Mouse (Mus musculus) liver, adult 2 months (tissue): ENCODE data around the gene Cnp.

Source experiments
- CTCF ChIP-seq: fragments of 200-500 bp; IDR thresholded peaks from 2 replicates; pipeline ENCODE4 v1.5.1; 2011; ENCODE audit warnings: low read depth, low read length, control low read depth
- POLR2A ChIP-seq: fragments of 200-500 bp; IDR thresholded peaks from 2 replicates; pipeline ENCODE4 v1.6.1; 2011; ENCODE audit warnings: low read length, control low read depth; ENCODE audit not compliant: insufficient read depth; ENCODE audit errors: extremely low read depth

GRCm38 (mm10) chr11:100628862-100629352 lies 54.2 kb downstream of the Cnp start:
- TF ChIP-seq CTCF (no peak), POLR2A (no peak)
